Mouse (Mus musculus) adrenal gland, adult 8-10 months (tissue): Measurements from ENCODE around the gene Retsat. TPM values are rescaled to one million over a fixed set of nuclear protein-coding genes. Genes with fewer than 3 reads are reported as not detected.

ENCODE experiments used
- DNase-seq: peaks from one replicate; pipeline ENCODE4 v3.0.0; 2022
- total RNA-seq, 4 experiments: library from RNA; stranded (reverse); gene quantifications; 2 replicates each; pipeline ENCODE4 v1.2.4; 2022

Gene Retsat
- total RNA-seq, 4 experiments from 2014 or later = 269 to 371 (median 318) TPM

DNA sequence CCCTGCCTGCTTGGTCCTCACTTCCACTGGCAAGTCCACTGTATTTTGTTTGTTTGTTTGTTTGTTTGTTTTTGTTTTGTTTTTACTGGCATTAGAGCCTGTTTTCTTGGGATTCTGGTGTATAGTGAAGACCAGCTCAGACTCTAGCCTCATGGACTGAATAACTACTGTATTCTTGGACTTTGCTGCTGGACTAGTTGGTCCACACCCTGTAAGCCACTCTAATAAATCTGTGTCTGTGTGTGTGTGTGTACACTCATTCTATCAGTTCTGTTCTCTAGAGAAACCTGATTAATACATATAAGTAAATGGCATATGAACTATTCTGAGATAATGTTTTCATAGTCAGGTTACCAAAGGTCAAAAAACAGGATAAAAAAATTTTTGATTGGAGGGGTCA, 8.2 kb upstream of the Retsat start:
- no peak for DNase-seq

DNA sequence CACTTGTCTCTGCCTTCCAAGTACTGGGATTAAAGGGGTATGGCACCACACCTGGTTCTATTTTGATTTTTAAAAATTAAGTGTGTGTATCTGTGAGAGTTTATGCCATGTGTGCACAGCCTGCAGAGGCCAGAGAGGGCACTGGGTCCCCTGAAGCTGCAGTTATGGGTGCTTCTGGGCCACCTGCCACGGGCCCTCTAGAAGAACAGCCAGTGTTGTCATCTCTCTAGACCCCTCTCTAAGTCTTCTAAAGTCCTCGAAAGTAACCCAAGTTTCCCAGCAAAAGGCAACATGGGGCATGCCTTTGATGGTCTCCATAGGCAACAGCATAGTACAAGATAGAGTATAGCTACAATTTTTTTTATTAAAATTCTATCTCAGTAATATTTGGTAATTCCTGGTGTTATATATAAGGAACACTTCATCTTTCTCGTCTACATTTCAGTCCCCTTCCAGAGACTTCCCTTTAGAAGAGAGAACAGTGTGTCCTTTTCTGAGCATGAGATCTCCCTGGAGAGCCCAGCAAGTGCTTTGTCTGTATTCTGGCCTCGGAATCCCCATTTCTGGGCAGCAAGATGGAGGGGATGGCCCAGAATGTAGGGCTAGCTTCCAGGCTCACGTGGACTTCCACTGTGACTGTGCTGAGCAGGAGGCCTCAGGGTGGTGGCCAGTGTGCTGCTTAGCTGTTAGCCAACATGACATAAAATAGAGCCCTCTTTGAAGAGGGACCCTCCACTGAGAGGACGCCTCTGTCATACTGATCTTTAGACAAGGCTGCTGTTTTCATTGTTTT, 5.1 kb upstream of the Retsat start:
- no peak for DNase-seq

DNA sequence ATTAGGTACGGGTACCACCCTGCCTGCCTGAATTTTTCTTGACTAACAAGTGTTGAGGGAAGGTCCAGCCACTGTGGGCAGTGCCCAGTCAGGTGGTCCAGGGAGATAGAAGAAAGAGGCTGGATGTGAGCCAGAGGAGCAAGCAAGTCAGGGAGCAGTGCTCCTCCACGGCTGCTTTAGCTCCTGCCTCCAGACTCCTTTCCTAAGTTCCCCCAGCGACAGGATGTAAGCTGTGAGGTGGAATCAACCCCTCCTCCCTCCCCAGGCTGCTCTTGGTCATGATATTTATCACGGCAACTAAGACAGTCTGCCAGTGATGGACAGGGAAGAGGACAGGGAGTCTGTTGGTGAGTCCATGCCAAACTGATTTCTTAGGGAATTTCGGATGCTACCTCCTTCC, 4.4 kb upstream of the Retsat start:
- no peak for DNase-seq

DNA sequence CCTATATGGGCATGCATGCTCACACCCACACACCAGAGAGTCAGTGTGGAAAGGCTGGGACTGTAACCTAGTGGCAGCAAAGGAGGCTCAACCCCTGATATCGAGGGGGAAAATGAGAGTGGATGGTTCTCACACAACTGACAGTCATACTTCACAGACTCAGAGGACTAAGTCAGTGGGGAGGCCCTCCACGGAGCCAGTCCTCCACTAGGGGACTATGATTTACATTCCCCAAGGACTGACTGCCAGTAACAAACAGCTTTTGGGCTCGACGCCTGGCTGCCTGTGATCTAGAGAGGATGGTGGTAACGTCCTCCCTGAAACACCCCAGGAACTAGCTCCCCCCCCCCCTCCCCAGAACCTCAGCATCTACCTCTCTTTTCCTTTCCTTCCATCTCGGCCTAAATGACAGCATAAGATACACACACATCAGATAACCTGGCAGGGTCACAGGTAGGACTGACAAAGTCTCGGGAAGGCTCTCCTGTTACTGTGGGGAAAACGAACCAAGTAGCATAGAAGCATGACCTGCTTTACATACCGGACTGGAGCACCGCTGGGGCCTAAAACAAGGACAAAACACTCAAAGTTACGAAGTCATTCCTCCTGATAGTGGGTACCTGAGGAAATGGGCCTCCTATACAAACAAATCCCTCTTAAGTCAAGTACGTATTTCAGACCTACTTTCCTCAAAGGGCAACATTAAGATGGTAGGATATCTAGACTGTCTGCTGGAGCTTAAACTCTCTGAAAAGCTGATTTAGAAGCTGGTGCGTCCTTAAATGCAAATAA, 996 bp upstream of the Retsat start:
- DNase-seq = no peak

DNA sequence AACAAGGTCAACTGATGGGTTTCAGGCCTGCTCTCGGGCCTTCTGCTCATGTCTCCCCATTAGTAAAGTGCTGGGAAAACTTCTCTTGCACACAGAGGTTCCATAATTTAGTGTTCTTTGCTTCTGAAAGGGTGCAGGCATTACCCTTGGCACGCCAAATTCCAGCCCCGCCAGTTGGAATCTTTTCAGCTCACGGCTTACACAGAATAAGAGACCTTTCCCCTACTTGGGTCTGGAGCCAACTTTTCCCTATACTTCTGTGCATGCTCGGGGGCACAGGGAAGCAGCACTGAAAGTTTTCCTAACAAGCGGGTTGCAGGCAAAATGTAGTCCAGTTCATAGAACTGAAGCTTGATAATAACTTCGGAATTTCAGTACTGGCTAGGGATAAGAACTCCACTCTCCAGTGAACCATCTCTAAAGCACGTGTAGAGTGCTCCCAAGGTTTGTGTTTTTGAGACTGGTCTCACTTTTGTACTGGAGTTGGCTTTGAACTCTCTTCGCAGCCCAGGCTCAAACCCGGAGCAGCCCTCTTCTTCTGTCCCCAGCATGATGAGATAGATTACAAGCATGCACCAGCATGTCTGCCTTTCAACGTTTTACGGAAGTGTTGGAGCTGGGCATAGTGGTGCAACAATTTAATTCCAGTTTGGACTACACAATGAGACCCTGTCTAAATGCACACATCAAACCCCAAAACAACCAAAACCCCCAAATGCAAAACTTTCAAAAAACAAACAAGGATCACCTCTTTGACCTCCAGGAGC, 699 bp downstream of the Retsat start:
- peak; percentile 59 for DNase-seq

DNA sequence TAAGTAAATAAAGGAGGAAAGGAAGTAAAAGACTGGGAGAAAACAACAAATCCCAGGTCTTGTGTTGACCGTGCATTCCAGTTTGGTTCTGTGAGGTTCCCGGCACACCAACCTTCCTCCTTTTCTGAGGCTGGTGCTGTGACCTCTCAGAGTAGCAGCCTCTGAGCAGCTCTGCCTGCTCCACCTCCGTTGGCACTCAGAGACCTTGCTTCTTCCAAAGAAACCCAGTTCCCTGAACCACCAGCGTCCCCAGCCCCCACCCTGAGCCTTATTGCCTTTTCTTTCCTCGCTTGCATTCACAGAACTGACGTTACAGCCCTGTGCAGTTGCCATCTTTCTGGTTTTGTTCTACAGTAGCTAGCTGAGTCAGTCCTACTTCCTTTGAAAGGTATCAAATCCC, 1.9 kb downstream of the Retsat start:
- no peak for DNase-seq

DNA sequence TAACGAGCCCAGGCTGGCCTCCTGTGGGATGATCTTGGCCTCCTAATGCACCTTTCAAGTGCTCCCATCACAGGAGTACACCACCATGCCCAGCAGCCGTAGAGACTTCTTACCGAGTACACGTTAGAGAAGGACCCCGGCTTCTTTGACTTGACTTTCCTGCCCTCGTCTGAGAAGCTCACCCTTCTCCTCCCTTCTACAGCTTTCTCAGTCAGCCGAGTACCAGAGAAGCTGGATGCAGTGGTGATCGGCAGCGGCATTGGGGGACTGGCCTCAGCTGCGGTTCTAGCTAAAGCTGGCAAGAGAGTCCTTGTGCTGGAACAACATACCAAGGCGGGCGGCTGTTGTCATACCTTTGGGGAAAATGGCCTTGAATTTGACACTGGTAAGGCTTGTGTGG, 2.5 kb downstream of the Retsat start:
- DNase-seq = no peak

DNA sequence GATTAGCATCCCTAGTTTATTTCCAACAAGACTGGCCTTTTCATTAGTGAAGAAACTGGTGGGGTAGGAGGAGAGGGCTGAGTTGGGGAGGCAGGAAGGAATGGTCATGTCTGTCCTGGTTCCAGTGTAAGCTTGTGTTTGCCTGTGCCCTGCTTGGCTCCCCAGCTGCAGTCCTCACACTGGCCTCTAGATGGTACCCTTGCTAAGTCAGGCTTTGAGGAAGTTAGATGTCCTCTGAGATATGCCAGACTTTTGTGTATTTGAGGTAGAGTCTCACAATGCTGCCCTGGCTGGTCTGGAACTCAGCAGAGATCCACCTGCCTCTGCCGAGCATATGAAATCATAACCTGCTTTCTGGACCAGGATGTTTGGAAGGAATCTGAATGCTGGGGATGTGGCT, 3.5 kb downstream of the Retsat start:
- DNase-seq = peak; percentile 73

DNA sequence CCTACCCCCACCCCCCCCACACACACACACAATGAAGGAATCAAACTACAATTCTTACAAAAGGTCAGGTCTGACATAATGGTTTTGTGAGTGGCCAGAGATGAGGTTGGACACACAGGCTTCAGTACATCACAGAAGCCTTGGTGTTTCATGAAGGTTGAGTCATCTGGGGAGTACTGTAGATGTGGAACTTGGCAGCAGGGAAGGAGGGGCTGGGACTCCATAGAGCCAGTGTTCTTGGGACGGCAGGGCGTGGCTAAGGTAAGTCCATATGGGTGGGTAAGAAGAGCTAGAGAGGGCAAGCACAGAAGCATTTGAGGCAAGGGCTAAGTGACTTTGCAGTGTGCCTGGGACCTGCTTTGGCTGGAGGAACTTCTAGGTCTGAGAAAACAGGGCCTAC, 5.8 kb downstream of the Retsat start:
- DNase-seq = no peak

DNA sequence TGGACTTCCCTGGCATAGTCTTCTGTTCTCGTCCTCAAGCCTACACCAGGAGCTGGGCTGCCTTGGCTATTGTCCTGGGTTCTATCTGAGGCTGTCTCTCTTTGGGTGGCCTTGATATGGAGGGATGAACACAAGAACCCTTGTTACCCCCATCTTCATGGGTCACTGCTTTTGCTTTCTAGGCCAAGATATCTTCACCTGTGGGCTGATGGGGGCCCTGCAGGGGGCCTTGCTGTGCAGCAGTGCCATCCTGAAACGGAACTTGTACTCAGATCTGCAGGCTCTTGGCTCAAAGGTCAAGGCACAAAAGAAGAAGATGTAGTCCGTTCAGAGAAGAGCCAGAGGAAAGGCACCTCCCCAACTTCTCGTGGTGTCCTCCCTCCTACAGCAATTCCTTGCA, 8.8 kb downstream of the Retsat start:
- DNase-seq = no peak

DNA sequence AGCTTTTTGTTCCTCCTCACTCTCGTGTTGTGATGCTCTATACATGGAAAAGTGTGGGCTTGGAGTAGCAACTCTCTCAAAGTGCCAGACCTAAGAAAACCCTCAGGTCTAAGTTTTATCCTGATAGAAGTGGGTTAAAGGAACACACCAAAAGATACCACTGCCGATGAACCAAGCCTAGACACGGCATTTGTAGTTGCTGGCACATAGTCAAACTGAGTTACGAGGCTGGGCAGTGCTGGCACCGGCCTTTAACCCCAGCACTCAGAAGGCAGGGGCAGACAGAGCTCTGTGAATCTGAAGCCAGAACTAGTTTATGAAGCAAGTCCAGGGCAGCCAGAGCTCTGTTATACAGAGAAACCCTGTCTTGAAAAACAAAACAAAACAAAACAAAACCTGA, 9.4 kb downstream of the Retsat start:
- DNase-seq = no peak

DNA sequence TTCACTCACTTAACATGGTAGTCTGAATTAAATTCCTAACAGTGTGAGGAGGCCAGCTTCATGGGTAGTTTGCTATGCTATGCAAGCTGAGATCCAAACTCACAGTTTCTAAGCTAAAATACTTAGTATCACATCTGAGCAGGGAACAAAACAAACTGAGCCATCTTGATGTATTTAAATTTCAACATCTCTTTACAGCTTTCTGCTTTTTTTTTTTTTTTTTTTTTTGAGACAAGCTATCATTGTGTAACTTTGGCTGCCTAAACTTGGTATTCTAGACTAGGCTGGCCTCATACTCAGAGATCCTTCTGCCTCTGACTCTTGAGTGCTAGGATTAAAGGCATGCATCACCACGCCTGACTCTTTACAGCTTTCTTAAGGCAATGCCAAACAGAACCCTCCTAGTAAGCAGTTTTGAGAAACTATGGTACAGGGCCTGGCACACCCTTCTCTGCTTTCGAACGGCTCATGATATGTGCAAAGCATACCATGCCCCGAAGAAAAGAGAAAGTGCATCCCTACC, 10.4 kb downstream of the Retsat start:
- DNase-seq = no peak

DNA sequence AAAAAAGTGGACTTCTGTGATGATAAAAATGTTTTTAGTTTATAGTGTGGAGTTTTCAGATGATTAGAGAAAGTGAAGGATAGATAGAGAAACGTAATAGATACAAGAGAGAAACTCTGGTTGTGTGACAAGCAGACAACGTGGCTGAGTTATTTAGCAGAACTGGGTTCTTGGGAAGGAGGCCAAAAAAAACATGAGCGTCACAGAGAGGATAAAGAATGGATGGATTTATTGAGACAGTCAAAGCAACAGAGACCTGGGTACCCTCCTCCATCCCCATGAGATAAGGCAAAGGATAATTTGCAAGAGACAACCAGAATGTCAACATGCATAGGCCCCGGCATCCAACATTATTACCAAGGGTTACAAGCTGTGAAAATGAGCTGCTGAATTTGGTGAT, 12.0 kb downstream of the Retsat start:
- DNase-seq = no peak

DNA sequence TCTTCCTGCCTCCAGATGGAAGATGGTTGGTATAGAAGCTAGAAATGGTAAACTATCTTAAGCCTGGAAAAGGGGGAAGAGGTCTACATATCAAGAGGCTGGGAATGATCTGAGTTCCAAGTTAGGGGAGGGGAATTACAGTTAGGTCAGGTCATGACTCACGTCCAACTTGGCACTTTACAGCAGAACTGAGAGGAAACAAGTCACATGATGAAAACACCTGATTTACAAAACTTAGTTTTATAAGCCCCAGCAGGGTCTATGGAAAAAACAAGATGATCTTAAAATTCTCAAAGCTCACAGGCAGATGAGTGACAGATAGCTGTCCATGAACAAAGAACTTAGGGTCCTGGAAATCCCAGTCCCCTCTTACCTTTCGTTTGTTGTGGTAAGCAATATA, 16.9 kb downstream of the Retsat start:
- DNase-seq = no peak

DNA sequence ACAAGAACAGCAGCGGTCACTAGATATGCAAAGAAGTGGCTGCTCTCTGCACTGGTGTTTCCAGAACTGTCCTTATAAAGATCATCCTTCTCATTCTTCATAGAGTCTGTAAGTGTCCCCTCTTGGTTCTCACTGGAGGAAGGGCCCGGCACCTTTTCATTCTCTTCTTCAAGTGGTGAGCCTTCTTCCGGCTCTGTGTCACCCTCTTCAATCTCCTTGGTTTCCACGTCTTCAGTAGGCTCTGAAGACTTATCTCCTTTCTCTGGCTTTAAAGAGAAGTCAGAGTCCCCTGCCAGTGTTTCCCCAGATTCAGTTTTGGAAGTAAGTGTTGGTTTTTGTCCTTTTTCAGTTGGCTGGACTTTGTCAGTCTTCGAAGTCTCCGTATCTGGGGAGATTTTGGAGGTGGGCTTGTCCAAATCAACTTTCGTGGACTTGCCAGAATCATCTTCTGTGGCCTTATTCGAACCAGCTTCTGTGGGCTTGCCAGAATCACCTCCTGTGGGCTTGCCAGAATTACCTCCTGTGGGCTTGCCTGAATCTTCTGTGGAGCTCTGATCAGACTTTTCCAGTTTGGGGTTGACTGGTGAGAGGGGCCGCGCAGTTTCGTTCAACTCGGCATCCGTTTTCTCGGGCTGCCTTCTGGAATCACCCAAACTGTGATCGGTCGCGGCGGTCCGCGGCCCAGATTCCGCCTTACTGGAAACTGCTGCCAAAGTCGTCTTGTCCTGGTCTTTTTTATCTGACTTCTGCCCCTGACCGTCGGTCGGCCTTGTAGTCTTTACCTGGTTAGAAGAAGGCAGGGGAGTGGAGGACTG, 17.5 kb downstream of the Retsat start:
- DNase-seq = no peak

DNA sequence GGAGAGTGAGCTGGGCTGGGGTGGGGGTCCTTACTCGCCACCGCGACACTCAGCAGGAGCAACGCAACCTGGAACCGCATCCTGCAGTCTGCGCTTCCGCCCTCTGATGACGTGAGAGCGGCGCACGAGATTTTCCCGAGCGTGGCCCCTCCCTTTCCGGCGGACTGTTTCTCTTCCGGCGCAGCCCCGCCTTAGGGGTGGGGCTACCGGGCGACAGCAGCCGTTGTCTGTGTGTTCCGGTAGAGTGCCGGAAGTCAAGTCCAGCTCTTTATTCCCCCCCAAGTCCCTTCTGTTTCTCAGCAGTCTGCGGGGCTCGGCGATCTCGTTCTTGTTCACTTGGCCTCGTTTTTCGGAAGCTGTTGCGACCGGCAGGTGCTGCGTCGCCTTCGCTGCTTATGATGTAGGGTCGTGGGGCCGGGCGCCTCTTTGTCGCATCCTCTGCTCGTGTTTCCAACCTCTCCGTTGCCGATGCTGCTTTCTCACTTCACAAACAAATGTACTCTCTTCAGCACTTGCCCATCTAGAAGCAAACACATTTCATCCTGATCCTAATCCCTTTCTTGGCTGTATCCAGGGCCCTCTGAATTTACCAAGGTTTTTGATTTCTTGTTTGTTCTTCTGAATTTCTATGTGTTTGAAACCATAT, 18.5 kb downstream of the Retsat start, which contains the start of gene Tgoln1:
Gene Tgoln1 (minus strand): TSS at position 358 of the 646 bp plus-strand sequence.
- DNase-seq = peak; percentile 90

DNA sequence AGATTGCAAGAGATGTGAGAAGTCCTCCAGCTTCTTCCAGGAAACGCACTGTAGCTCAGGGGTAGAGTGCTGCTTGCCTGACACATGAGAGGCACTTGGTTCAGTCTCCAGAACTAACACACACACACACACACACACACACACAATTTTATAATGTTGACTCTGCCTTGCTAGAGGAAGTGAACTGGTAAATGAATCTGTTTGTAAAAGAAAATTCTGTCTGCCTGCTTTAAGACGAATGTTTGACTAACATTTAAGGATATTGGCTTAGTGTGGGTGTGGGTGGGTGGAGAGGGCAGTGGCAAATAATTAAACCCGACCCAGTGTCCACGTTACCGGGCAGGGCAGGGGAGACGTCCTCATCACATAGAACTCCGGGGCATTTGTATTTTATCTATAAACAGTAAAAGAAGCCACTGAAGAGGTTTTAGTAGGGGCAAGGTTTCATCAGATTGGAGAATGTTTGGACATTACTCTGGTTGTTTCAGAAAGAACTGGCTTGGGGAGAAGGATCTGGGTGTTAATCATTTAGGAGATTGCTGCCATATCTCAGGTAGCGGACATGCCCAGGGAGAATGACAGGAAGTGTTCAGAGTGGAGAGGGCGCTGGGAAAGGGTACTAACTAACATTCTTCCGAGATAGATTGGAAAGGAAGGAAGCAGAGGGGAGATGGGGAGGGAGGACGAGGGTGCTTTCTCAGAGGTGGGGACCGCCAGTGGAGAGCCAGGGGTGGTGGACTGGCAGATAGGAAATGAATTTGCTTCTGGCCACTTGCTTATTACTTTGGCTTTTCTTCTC, 21.7 kb downstream of the Retsat start:
- no peak for DNase-seq

DNA sequence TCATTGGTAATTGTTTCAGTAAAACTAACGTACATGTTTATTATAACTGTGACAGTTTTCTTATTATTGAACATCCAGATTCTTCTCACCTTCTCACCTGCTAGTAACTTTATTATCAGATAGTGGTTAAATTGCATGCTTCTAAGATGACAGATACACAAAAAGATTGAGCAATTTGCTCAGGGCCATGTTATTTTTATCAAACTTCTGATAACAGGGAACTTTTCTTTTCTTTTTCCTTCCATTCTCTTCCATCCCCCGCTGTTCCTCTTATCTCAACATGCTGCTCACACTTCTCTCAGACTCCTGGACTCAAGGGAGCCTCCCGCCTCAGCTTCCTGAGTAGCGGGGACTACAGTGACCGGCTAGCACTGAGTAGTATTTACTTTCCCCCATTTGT, 22.6 kb downstream of the Retsat start:
- DNase-seq = no peak

DNA sequence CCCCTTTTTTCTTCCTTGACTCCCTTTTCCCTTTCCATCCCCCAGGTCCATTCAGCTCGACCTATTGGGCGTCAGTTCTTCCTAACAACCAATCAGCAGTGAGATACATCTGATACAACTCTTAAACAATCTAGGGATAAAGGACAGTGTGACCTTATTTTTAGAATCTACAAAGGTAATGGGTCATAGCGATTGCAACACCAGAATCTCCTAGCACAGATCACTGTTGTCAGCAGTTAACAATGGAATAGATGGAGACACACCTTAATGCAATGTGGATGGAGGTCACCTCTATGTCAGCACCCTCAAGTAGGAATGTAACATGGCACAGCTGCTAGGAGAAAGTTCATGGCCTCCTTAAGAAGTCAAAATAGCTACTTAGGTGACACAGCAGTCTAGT, 24.6 kb downstream of the Retsat start:
- DNase-seq = no peak

DNA sequence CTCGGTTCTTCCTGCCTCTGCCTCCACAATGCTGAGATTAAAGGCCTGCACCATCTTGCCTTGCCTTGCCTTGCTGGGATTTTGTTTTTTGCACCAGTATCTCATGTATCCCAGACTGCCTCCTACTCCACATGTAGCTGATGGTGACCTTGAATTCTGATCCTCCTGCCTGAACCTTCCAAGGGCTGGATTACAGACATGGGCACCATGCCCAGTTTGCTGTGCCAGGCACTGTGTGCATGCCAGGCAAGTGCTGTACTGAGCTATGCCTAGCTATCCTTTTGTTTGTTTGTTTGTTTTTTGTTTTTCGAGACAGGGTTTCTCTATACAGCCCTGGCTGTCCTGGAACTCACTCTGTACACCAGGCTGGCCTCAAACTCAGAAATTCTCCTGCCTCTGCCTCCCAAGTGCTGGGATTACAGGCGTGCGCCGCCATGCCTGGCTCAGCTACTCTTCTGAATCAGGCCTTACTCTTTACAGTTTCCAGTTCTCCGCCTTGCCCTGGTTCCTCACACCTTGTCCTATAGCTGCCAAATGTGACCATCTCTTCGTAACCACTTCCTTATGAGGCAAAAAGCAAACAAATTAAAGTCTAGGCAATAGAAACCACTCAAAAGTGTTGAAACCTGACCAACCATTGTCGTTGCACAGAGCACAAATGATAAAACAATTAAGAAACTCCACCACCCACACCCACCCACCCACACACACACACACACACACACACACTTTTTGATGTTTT, 25.6 kb downstream of the Retsat start:
- peak; percentile 60 for DNase-seq
